Mouse (Mus musculus): Measurements from ENCODE around the gene Tef. TPM values are rescaled to one million over a fixed set of nuclear protein-coding genes. Genes with fewer than 3 reads are reported as not detected.

The Tef gene
- polyA plus RNA-seq, 1 experiment from 2014 or later: 32.4 TPM

GRCm38 (mm10) chr15:81832219-81832618 is 30.0 kb downstream of the Tef start:
- Histone ChIP-seq H3K27ac (replicated peaks) (no peak overlapping the region), H3K4me2 (replicated peaks) (no peak overlapping the region), H3K36me3 (peaks cover 5% of the 10 kb centered on the region), H3K9me3 (no peaks in the 10 kb centered on the region), H3K4me1 (peaks cover 19% of the 10 kb centered on the region), H3K27me3 (peaks cover 23% of the 10 kb centered on the region), H3K9ac (replicated peaks) (no peak overlapping the region), H3K4me3 (no peak overlapping the region)
- 83% methylated on average over 3 of the region's 3 CpGs for WGBS
- no peak for ATAC-seq (ENCODE audit: low FRiP score, low read depth)

- Histone ChIP-seq H3K36me3 (no peaks in the 10 kb centered on the region), H3K27me3 (peaks cover 29% of the 10 kb centered on the region), H3K4me2 (replicated peaks) (no peak overlapping the region), H3K4me3 (no peak overlapping the region), H3K4me1 (peaks cover 19% of the 10 kb centered on the region), H3K9me3 (no peaks in the 10 kb centered on the region), H3K9ac (replicated peaks) (no peak overlapping the region), H3K27ac (replicated peaks) (no peak overlapping the region)
- ATAC-seq (ENCODE audit: low FRiP score, low read depth): no peak
- WGBS: 80% methylated on average over 4 of the region's 4 CpGs
Observed at GRCm38 (mm10) chr15:81833481-81833880, 31.3 kb downstream of the Tef start.

GRCm38 (mm10) chr15:81834171-81834841 is 32.1 kb downstream of the Tef start:
- no peak for ATAC-seq (ENCODE audit: low FRiP score, low read depth)
- H3K4me2 ChIP-seq (replicated peaks): no peak overlapping the region
- peaks cover 29% of the 10 kb centered on the region for H3K27me3 ChIP-seq
- no peaks in the 10 kb centered on the region for H3K36me3 ChIP-seq
- no peaks in the 10 kb centered on the region for H3K9me3 ChIP-seq
- H3K4me1 ChIP-seq: peaks cover 19% of the 10 kb centered on the region
- H3K4me3 ChIP-seq: no peak overlapping the region
- H3K9ac ChIP-seq (replicated peaks): no peak overlapping the region
- H3K27ac ChIP-seq (replicated peaks): no peak overlapping the region
- 64% methylated on average over 3 of the region's 3 CpGs for WGBS

- H3K4me3 ChIP-seq: no peak overlapping the region
- peaks cover 29% of the 10 kb centered on the region for H3K27me3 ChIP-seq
- peaks cover 19% of the 10 kb centered on the region for H3K4me1 ChIP-seq
- no peak overlapping the region for H3K9ac ChIP-seq (replicated peaks)
- H3K4me2 ChIP-seq (replicated peaks): no peak overlapping the region
- H3K27ac ChIP-seq (replicated peaks): no peak overlapping the region
- H3K36me3 ChIP-seq: no peaks in the 10 kb centered on the region
- 72% methylated on average over 10 of the region's 10 CpGs for WGBS
- H3K9me3 ChIP-seq: no peaks in the 10 kb centered on the region
- no peak for ATAC-seq (ENCODE audit: low FRiP score, low read depth)
Observed at GRCm38 (mm10) chr15:81835007-81835880, 33.0 kb downstream of the Tef start.

- peak; percentile 68 for ATAC-seq (ENCODE audit: low FRiP score, low read depth)
- peak overlapping the region; percentile 46 for H3K4me2 ChIP-seq (replicated peaks)
- WGBS: 3% methylated on average over 32 of the region's 33 CpGs
- H3K9ac ChIP-seq (replicated peaks): peak overlapping the region; percentile 25
- H3K4me3 ChIP-seq: peak overlapping the region; percentile 30
- H3K9me3 ChIP-seq: no peaks in the 10 kb centered on the region
- H3K27me3 ChIP-seq: peaks cover 29% of the 10 kb centered on the region
- H3K27ac ChIP-seq (replicated peaks): no peak overlapping the region
- peaks cover 16% of the 10 kb centered on the region for H3K4me1 ChIP-seq
- H3K36me3 ChIP-seq: no peaks in the 10 kb centered on the region
Observed at GRCm38 (mm10) chr15:81836124-81836821, 34.1 kb downstream of the Tef start.

GRCm38 (mm10) chr15:81836966-81837920 is 35.0 kb downstream of the Tef start:
- Histone ChIP-seq H3K9ac (replicated peaks) (no peak overlapping the region), H3K4me1 (peaks cover 10% of the 10 kb centered on the region; the same call in 1 of the 2 replicates), H3K9me3 (no peaks in the 10 kb centered on the region), H3K4me3 (no peak overlapping the region), H3K4me2 (replicated peaks) (no peak overlapping the region), H3K27ac (replicated peaks) (no peak overlapping the region), H3K36me3 (no peaks in the 10 kb centered on the region), H3K27me3 (peaks cover 29% of the 10 kb centered on the region)
- ATAC-seq (ENCODE audit: low FRiP score, low read depth): no peak
- 56% methylated on average over 7 of the region's 7 CpGs for WGBS

- H3K4me2 ChIP-seq (replicated peaks): no peak overlapping the region
- peaks cover 10% of the 10 kb centered on the region; the same call in 1 of the 2 replicates for H3K4me1 ChIP-seq
- ATAC-seq (ENCODE audit: low FRiP score, low read depth): no peak
- no peak overlapping the region for H3K4me3 ChIP-seq
- peaks cover 29% of the 10 kb centered on the region for H3K27me3 ChIP-seq
- H3K36me3 ChIP-seq: no peaks in the 10 kb centered on the region
- no peak overlapping the region for H3K27ac ChIP-seq (replicated peaks)
- no peaks in the 10 kb centered on the region for H3K9me3 ChIP-seq
- WGBS: 79% methylated on average over 14 of the region's 14 CpGs
- H3K9ac ChIP-seq (replicated peaks): no peak overlapping the region
Observed at GRCm38 (mm10) chr15:81838554-81839235, 36.5 kb downstream of the Tef start.

GRCm38 (mm10) chr15:81839634-81840033 is 37.4 kb downstream of the Tef start:
- Histone ChIP-seq H3K36me3 (no peaks in the 10 kb centered on the region), H3K9ac (replicated peaks) (no peak overlapping the region), H3K27ac (replicated peaks) (no peak overlapping the region), H3K4me2 (replicated peaks) (no peak overlapping the region), H3K27me3 (peaks cover 29% of the 10 kb centered on the region), H3K4me3 (no peak overlapping the region), H3K9me3 (no peaks in the 10 kb centered on the region), H3K4me1 (peaks cover 10% of the 10 kb centered on the region; the same call in 1 of the 2 replicates)
- WGBS: 70% methylated on average over 5 of the region's 5 CpGs
- ATAC-seq (ENCODE audit: low FRiP score, low read depth): no peak

- no peak overlapping the region for H3K9ac ChIP-seq (replicated peaks)
- WGBS: 92% methylated on average over 7 of the region's 7 CpGs
- no peak overlapping the region for H3K4me2 ChIP-seq (replicated peaks)
Observed at GRCm38 (mm10) chr15:81840306-81840705, 38.1 kb downstream of the Tef start.

GRCm38 (mm10) chr15:81842275-81842674 is 40.1 kb downstream of the Tef start:
- 83% methylated on average over 7 of the region's 7 CpGs for WGBS
- no peak overlapping the region for H3K4me3 ChIP-seq
- ATAC-seq (ENCODE audit: low FRiP score, low read depth): no peak
- H3K9ac ChIP-seq (replicated peaks): no peak overlapping the region
- H3K4me2 ChIP-seq (replicated peaks): no peak overlapping the region
- no peaks in the 10 kb centered on the region for H3K9me3 ChIP-seq
- 0 out of 2 replicates have a peak, but pooled peaks cover 3% of the 10 kb centered on the region for H3K36me3 ChIP-seq
- peaks cover 4% of the 10 kb centered on the region; the same call in 1 of the 2 replicates for H3K4me1 ChIP-seq
- H3K27me3 ChIP-seq: peaks cover 5% of the 10 kb centered on the region
- H3K27ac ChIP-seq (replicated peaks): no peak overlapping the region

More at GRCm38 (mm10) chr15:81840306-81840705, 38.1 kb downstream of the Tef start:
- Histone ChIP-seq H3K9me3 (no peaks in the 10 kb centered on the region), H3K27ac (replicated peaks) (no peak overlapping the region), H3K4me3 (no peak overlapping the region), H3K27me3 (peaks cover 24% of the 10 kb centered on the region), H3K4me1 (peaks cover 10% of the 10 kb centered on the region; the same call in 1 of the 2 replicates), H3K36me3 (no peaks in the 10 kb centered on the region)
- ATAC-seq (ENCODE audit: low FRiP score, low read depth): no peak
